Comparison of ENCODE assay signal across 9 mouse cellular contexts in the genomic region with DNA sequence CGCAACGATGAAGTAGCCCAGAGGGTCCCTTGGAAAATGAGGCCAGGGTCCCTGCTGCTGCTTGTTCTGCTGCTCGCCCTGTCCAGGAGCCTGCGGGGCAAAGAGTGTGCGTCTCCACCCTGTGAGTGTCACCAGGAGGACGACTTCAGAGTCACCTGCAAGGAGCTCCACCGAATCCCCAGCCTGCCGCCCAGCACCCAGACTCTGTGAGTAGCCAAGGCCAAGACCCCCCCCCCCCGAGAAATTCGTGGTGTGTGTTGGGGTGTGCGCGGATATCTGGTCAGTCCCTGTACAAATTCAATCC. TPM values are rescaled to one million over a fixed set of nuclear protein-coding genes. Genes with fewer than 3 reads are reported as not detected.
DNase-seq lines count a peak whose midpoint lies in the region; ATAC-seq and TF ChIP-seq lines count a peak whose summit lies in the region.
"Had no signal": no experiment of that assay in that cellular context is flagged by ENCODE, and none has a peak within 500 bp of the region (broad histone marks: within the 10 kb centered on the region; RNA-seq: fewer than 3 reads in every experiment).

No protein-coding gene starts in this region.

- H3K27me3 ChIP-seq in lung, embryonic 14.5 days (ENCODE audit: insufficient read depth, low read length) = no peaks in the 10 kb centered on the region
- H3K27me3 ChIP-seq in forebrain, embryonic 11.5 days (ENCODE audit: control insufficient read depth, insufficient read depth, low read length) = peaks cover 9% of the 10 kb centered on the region
- H3K27me3 ChIP-seq in limb, embryonic 14.5 days (ENCODE audit: control insufficient read depth, insufficient read depth, low read length) = 0 out of 2 replicates have a peak, but pooled peaks cover 9% of the 10 kb centered on the region
- H3K27me3 ChIP-seq in small intestine, adult 2 months (ENCODE audit: control insufficient read depth, insufficient read depth, low read length) = peaks cover 8% of the 10 kb centered on the region; the same call in 1 of the 2 replicates

- no peak for TF ChIP-seq POLR2A in limb, embryonic 14.5 days (IDR thresholded peaks at IDR 0.05; ENCODE audit: borderline replicate concordance, extremely low read depth, insufficient read depth, insufficient read length)
- no peak for TF ChIP-seq POLR2A in small intestine, adult 2 months (IDR thresholded peaks at IDR 0.05; ENCODE audit: low read depth, low read length)

- H3K4me3 ChIP-seq in lung, embryonic 14.5 days (ENCODE audit: low read depth, low read length) = peak overlapping the region; percentile 34
- peak overlapping the region; percentile 40 for H3K4me3 ChIP-seq in forebrain, embryonic 11.5 days (ENCODE audit: low read depth, low read length)
- H3K4me3 ChIP-seq in limb, embryonic 14.5 days (replicated peaks; ENCODE audit: low read length) = peak overlapping the region; percentile 49
- H3K4me3 ChIP-seq in small intestine, adult 2 months (ENCODE audit: low read depth, low read length) = peak overlapping the region; percentile 36

- no peaks in the 10 kb centered on the region for H3K9me3 ChIP-seq in lung, embryonic 14.5 days (ENCODE audit: low read depth, low read length)
- no peaks in the 10 kb centered on the region for H3K9me3 ChIP-seq in forebrain, embryonic 11.5 days (ENCODE audit: control insufficient read depth, low read length)
- no peaks in the 10 kb centered on the region for H3K9me3 ChIP-seq in limb, embryonic 14.5 days (ENCODE audit: control insufficient read depth, low read length)

- 6% methylated on average over 12 of the region's 12 CpGs for WGBS in lung, embryonic 14.5 days
- WGBS in forebrain, embryonic 11.5 days = 6% methylated on average over 12 of the region's 12 CpGs
- WGBS in limb, embryonic 14.5 days = 3% methylated on average over 12 of the region's 12 CpGs
- 4% methylated on average over 12 of the region's 12 CpGs for WGBS in small intestine, adult 2 months

- H3K4me1 ChIP-seq in lung, embryonic 14.5 days (ENCODE audit: insufficient read depth) = no peaks in the 10 kb centered on the region
- peaks cover 3% of the 10 kb centered on the region; the same call in 1 of the 2 replicates for H3K4me1 ChIP-seq in forebrain, embryonic 11.5 days (replicated peaks; ENCODE audit: control insufficient read depth, insufficient read depth, low read length)
- H3K4me1 ChIP-seq in limb, embryonic 14.5 days (ENCODE audit: control insufficient read depth, insufficient read depth, low read length) = no peaks in the 10 kb centered on the region
- H3K4me1 ChIP-seq in small intestine, adult 2 months (ENCODE audit: control insufficient read depth, insufficient read depth, insufficient read length, low read length) = no peaks in the 10 kb centered on the region

- H3K9ac ChIP-seq in lung, embryonic 14.5 days = peak overlapping the region; percentile 9
- H3K9ac ChIP-seq in forebrain, embryonic 11.5 days (ENCODE audit: low read length) = peak overlapping the region; percentile 47
- peak overlapping the region; percentile 49 for H3K9ac ChIP-seq in limb, embryonic 14.5 days (ENCODE audit: low read depth, low read length, severe bottlenecking)

- no peak for ATAC-seq in lung, embryonic 14.5 days (ENCODE audit: insufficient read depth)
- ATAC-seq in forebrain, embryonic 11.5 days (replicated peaks; ENCODE audit: low FRiP score) = no peak
- no peak for ATAC-seq in limb, embryonic 14.5 days (ENCODE audit: low FRiP score, low read depth)
- ATAC-seq in erythroid progenitor cell, adult 5-6 weeks (replicated peaks; ENCODE audit: low FRiP score, poor library complexity, severe bottlenecking) = no peak

- no peak for DNase-seq in lung, embryonic 14.5 days
- DNase-seq in lung, postnatal 36 days = no peak
- DNase-seq in forebrain, embryonic 11.5 days (ENCODE audit: low spot score) = no peak
- DNase-seq in limb, embryonic 14.5 days (ENCODE audit: low spot score) = no peak
- no peak for DNase-seq in layer of hippocampus, postnatal 36 days
- no peak for DNase-seq in left cerebral cortex, adult 8-10 months (ENCODE audit: low spot score in 2 of 2)

- no peak for TF ChIP-seq CTCF in lung, embryonic 14.5 days (IDR thresholded peaks at IDR 0.05; ENCODE audit: low read depth)
- TF ChIP-seq CTCF in small intestine, adult 2 months (IDR thresholded peaks at IDR 0.05; ENCODE audit: extremely low read depth, insufficient read length, insufficient replicate concordance, low read depth, low read length) = no peak

- no peak overlapping the region for H3K27ac ChIP-seq in lung, embryonic 14.5 days (ENCODE audit: low read depth)
- no peak overlapping the region for H3K27ac ChIP-seq in forebrain, embryonic 11.5 days (ENCODE audit: low read depth, low read length)
- H3K27ac ChIP-seq in limb, embryonic 14.5 days (replicated peaks; ENCODE audit: low read depth, low read length) = no peak overlapping the region
- no peak overlapping the region for H3K27ac ChIP-seq in small intestine, adult 2 months (ENCODE audit: insufficient read depth, low read depth, low read length)
- H3K27ac ChIP-seq: macrophage had no signal

- peak overlapping the region; percentile 64 for H3K4me2 ChIP-seq in lung, embryonic 14.5 days
- peak overlapping the region; percentile 74 for H3K4me2 ChIP-seq in forebrain, embryonic 11.5 days (ENCODE audit: low read depth, low read length, severe bottlenecking)
- H3K4me2 ChIP-seq in limb, embryonic 14.5 days (replicated peaks; ENCODE audit: low read depth, low read length, severe bottlenecking) = peak overlapping the region; percentile 83

- no peaks in the 10 kb centered on the region for H3K36me3 ChIP-seq in lung, embryonic 14.5 days (ENCODE audit: insufficient read depth)
- no peaks in the 10 kb centered on the region for H3K36me3 ChIP-seq in forebrain, embryonic 11.5 days (ENCODE audit: control insufficient read depth, insufficient read depth, low read length)
- no peaks in the 10 kb centered on the region for H3K36me3 ChIP-seq in limb, embryonic 14.5 days (ENCODE audit: control insufficient read depth, insufficient read depth, low read length)
- H3K36me3 ChIP-seq in small intestine, adult 2 months (ENCODE audit: control insufficient read depth, insufficient read depth, low read length) = no peaks in the 10 kb centered on the region

RNA-seq across cellular contexts. Expression of a gene that starts 16.6 kb away (rescaled TPM):
- polyA plus RNA-seq in lung, embryonic 14.5 days (2014; fragmentation: Nextera tagmentation; extraction: Ambion mirVana) = 0.29 and 0.43 TPM in 2 replicates
- polyA plus RNA-seq in forebrain, embryonic 11.5 days (2014; fragmentation: Nextera tagmentation; extraction: Ambion mirVana) = 0.31 and 0.36 TPM in 2 replicates
- polyA plus RNA-seq in limb, embryonic 14.5 days (2012; rRNA removed) = 0.34 and 0.36 TPM in 2 replicates
- 0.62 and 0.77 TPM in 2 replicates for polyA plus RNA-seq in limb, embryonic 14.5 days (2014; fragmentation: Nextera tagmentation; extraction: Ambion mirVana)
- polyA plus RNA-seq in small intestine, adult 2 months (2012; rRNA removed) = 0.42 TPM in 1 of 2 replicates, not detected in the other
- under 1 TPM; 0.23 to 0.25 TPM for total RNA-seq in layer of hippocampus, postnatal 36 days (2021)
- total RNA-seq in left cerebral cortex, adult 8-10 months (2022) = under 1 TPM; 0.17 to 0.53 (median 0.27) TPM
- total RNA-seq in erythroid progenitor cell, adult 5-6 weeks (2015; ENCODE audit: low replicate concordance) = 1.1 TPM in 1 of 2 replicates, not detected in the other
- total RNA-seq in erythroid progenitor cell, adult 5-6 weeks (2017; ENCODE audit: low replicate concordance) = not detected in 2 replicates
- polyA plus RNA-seq: macrophage had no signal

RNA-seq across cellular contexts. Expression of a gene that starts 16.8 kb away (rescaled TPM):
- polyA plus RNA-seq in lung, embryonic 14.5 days (2014; fragmentation: Nextera tagmentation; extraction: Ambion mirVana) = 11.7 and 12.6 TPM in 2 replicates
- polyA plus RNA-seq in forebrain, embryonic 11.5 days (2014; fragmentation: Nextera tagmentation; extraction: Ambion mirVana) = 12.9 TPM in 2 replicates
- 6.8 and 7.4 TPM in 2 replicates for polyA plus RNA-seq in limb, embryonic 14.5 days (2012; rRNA removed)
- polyA plus RNA-seq in limb, embryonic 14.5 days (2014; fragmentation: Nextera tagmentation; extraction: Ambion mirVana) = 6.7 and 7.6 TPM in 2 replicates
- polyA plus RNA-seq in small intestine, adult 2 months (2012; rRNA removed) = 0.37 and 0.95 TPM in 2 replicates
- total RNA-seq in layer of hippocampus, postnatal 36 days (2021) = 1 to 10 TPM; 5.8 to 6.9 TPM
- 10 to 100 TPM in 2 of 4 experiments, 1 to 10 TPM in 2; 6.6 to 10.5 (median 9.0) TPM for total RNA-seq in left cerebral cortex, adult 8-10 months (2022)
- total RNA-seq in erythroid progenitor cell, adult 5-6 weeks (2015; ENCODE audit: low replicate concordance) = 98.5 and 105 TPM in 2 replicates
- total RNA-seq in erythroid progenitor cell, adult 5-6 weeks (2017; ENCODE audit: low replicate concordance) = 132 and 168 TPM in 2 replicates
